Mouse (Mus musculus) adrenal gland, adult 2 months (tissue): ENCODE results near the gene Ngf. TPM values are rescaled to one million over a fixed set of nuclear protein-coding genes. Genes with fewer than 3 reads are reported as not detected.
A peak's percentile ranks its signal among the peaks of the same experiment; 100 is the strongest.

Experiments
- DNase-seq: peaks from one replicate; pipeline ENCODE4 v3.0.0; 2021
- long read RNA-seq: library from polyadenylated mRNA; stranded (forward); transcript quantifications from one replicate; pipeline ENCODE4 v2.0.0, GENCODE M21; 2021
- polyA plus RNA-seq: library from polyadenylated mRNA; depleted of rRNA; stranded (reverse); fragments of >200 nt; gene quantifications from 2 replicates; pipeline ENCODE4 v1.2.3, GENCODE M21; 2012; rRNA removed
- total RNA-seq, 2 experiments: library from RNA; stranded (reverse); gene quantifications; 2 replicates each; pipeline ENCODE4 v1.2.3; 2021

Ngf gene
- total RNA-seq (1 to 10 TPM; 2.0 to 4.3 TPM), polyA plus RNA-seq (3.2 and 3.7 TPM in 2 replicates)
- long read RNA-seq: 0 reads

DNA sequence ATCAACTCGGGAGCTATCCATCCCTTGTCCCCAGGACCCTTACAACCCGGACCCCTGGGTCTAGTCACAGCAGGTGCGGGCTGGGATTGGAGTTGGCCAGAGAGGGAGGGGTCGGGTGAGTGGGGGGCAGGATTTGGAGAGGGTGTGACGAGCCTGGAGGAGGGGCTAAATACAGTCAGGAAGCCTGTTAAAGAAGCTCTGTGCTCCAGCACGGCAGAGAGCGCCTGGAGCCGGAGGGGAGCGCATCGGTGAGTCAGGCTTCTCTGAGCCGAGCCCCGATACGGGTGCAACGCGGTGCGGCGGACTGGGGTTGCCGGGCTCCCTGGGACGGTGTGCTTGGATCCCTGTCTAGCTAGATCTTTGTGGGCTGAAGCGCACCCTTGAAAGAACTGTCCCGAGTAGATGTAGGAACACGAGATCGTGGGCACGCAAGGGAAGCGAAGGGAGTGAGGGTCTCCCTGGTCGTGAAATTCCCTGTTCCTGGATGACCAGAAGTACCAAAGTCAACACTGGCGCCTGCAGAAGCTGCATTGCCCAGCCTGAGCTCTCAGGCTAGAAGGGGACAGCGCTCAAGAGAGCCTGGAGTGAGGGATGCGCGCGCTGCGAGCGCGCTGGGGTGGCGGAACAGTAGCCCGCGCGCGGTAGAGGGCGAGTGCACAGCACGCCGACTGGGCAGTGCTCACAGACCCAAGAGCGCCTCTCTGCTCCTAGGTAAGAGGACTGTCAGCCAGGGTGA lies at the start of gene Ngf:
Gene Ngf (plus strand): TSS at position 207 of the 736 bp plus-strand sequence.
- DNase-seq: no peak

GRCm38 (mm10) chr3:102445567-102445966 lies 24.2 kb upstream of the Ngf start:
- no peak for DNase-seq

DNA sequence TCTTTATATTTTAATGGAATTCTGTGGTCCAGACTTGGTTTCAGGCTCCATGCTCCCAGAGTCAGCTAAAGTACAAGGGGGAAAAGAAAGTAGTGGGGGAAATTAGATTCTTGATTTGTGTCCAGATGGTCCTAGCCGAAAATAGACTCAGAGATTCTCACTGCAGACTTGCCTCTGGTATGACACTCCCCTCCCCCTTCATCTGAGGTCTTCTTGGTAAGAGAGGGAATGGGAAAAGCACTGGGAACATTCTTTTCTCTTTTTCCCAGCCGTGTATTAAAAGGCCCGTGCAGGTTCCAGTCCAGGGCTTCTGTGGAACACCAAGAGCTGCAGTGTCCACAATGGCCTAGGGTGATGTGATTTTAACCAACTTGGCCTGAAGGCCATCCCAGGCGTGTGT lies 23.0 kb upstream of the Ngf start:
- no peak for DNase-seq

DNA sequence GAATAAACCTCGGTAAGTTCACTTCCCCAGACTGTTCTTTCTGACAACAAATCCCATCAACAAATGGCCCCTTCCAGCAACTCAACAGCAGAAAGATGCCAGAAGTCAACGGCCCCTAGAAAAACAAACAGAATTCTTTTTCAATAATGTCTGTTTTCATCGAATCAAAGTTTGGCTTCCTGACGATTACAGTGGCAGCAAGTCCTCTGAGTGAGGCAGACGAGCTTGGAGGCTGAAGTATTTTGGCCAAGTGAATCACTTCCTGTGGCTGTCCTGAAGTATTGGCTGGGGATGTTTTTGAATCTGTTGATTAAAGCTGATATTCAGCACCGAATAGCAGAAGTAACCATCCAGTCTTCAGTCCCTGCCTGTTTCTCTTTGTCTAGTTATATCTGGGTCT lies 15.2 kb upstream of the Ngf start:
- DNase-seq: no peak

DNA sequence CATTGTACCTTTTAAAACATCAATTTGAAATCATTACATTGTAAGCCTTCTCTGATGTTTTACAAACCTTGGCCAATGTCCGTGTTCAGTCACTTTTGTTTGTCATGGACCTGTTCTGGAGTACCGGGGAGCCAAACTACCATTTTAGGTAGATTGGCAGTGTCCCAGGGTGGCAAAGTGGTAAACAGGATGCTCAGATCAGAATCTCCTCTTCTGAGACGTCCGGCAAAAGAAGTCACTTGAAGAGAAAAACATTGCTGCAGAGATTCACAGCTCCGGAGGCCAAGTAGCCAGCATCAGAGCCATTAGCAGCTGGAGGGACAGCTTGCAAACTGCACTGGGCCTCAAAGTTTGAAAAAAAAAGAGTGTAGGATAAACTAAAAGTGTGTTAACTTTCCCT lies 9.2 kb upstream of the Ngf start:
- no peak for DNase-seq

DNA sequence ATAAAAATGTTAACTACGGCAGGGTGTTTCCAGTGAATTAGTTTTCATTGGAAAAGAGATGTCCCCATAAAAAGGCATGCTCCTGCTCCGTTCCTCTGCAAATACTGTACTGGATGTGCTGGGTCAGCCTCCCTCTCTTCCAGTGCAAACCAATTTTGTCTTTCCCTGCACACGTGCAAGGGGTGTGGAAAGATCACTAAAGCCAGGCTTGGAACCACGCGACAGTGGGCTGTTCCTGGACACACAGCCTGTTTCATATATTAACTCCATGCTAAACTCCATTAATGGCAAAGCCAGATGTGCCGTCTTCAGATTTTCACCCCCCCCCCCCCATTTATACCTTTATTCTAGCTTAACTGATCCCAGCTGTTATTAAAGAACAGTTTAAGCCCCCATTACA lies 8.7 kb upstream of the Ngf start:
- no peak for DNase-seq

DNA sequence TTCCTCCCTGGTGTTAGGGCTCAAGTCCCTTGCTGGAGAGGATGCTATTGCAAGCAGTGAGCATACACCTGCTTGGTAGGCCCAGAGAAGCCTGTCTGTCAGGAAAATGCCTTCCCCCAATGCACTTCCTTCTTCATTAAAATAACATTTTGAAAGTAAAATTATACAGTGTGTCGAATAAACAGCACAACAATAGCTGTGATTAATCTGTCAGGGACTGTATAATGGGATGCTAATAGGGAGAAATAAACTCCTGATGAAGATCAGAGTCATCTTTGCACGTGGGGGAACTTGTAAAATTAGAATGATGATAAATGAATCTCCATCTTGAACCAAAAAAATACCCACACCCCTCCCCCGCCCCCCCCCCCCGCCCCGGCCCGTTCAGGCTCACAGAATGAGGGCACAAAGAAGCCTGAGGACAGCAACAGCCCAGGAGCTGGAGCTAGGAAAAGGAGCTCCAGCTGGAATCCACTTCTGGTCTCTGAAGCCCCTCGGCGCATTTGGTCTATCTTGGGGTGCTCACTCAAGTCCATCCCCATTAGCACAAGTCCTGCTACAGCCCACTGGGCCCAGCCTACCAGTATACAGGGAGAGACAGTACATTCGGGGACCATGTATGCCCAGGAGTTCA lies 6.9 kb upstream of the Ngf start:
- DNase-seq: no peak

- DNase-seq: no peak
These were observed 6.4 kb upstream of the Ngf start for GRCm38 (mm10) chr3:102463339-102463738.

DNA sequence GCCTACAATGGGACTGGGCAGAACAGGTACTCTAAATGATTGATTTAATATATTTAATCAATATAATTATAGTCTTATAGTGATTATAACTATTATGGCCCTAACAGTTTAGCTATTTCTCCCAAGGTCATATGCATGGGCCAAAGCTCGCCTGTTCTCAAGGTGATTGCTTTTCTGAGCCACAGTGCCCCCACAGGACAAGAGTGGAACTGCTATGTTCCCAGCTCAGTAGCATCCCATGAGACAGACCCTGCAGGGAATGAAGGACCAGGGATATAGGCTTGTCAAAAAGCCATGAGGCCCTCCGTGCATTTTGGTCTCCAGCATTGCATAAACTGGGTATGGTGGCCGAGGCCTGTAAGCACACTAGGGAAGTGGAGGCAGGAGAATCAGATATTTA lies 3.1 kb upstream of the Ngf start:
- peak; percentile 55 for DNase-seq

- DNase-seq: no peak
These were observed 2.6 kb upstream of the Ngf start for GRCm38 (mm10) chr3:102467121-102467520.

GRCm38 (mm10) chr3:102471251-102471650 lies 1.5 kb downstream of the Ngf start:
- no peak for DNase-seq

DNA sequence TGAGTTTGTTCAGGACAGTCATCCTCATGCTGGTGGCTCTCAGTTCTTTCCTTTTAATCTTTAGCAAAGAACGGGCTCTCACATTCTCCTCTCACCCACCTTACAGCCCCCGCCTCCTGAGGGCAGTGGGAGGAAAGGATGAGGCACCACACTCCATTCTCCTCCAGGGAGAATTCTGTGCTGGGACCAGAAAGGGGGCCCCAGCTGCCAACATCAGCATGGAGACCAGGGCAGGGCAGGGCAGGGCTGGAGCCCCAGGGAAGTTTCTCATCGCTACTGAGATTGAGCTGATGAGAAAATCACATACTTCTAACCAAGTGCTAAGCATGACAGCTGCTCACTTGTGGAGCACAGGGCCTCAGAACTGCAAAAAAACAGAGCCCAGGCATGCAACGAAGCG lies 2.1 kb downstream of the Ngf start:
- DNase-seq: no peak

- no peak for DNase-seq
These were observed 4.8 kb downstream of the Ngf start for GRCm38 (mm10) chr3:102474275-102475155.

DNA sequence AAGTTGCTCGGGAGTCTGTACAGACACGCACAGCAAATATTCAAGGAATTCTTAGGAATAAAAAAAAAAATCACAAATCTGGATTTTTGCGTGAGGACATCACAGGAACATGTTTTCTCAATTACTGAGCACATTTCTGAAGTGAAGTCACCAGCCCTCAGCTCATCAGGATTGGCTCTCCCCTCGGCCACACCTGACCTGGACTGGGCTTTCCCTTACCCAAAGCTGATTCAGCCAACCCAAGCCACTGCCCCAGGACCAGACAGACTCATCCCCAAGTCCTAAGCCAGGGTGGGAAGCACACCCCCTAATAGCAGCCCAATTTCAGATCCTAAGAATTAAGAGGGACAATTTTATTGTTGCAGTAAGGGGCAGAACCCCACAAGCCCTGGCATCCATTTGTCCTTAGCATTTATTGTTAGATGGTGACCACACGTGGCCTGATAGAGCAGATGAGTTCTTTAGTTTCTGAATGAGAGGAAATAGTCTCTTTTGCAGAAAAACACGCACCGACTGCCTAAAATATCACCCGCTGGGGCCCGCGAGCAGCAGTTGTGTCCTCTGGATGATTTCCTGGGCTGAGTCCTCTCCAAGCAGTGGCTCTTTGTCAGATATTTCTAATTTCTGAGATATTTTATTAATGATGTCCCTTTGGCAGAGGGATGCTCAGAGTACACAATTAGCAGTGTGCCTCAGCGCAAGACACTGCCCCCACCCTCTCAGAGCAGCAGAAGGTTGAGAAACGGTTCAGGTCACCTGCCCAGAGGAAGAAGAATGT lies 8.4 kb downstream of the Ngf start:
- no peak for DNase-seq

- DNase-seq: no peak
These were observed 20.8 kb downstream of the Ngf start for GRCm38 (mm10) chr3:102490393-102491123.

DNA sequence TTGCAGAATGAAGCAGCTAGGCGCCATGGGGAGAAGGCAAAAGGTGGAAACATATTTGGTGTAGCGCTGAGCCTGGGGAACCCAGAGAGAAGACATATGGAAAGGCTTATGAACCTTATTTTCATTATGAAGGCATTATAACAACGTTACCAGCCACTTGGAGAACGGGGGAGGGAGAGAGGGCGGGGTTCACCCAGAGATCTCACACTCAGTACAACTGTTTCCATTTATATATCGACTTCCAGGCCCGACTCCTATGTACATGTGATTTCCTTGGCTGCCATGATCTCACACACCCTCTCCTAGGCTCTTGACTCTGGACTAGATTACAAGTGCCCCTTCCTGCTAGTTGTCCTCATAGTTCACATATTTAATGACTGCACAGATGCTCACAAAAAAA lies 28.4 kb downstream of the Ngf start:
- no peak for DNase-seq

DNA sequence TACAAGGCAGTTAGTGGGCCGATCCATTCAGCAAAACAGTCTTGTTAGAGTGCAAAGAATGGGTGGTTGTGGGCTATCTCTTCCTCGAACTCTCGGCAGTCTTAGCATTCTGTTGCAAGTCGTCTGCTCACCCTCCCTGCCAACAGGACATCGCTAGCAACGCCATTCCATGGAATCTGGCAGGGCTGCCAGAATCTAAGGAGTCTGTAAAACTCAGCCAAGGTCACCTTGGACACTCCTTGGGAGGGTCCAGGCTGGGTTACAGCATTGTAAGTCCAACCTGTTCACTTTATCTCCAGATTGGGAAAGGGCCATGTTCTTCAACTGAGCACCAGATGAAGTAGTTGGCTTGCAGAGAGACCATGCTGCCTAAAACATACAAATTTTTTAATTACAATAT lies 29.2 kb downstream of the Ngf start:
- DNase-seq: no peak

- DNase-seq: no peak
These were observed 30.3 kb downstream of the Ngf start for GRCm38 (mm10) chr3:102500031-102500430.

DNA sequence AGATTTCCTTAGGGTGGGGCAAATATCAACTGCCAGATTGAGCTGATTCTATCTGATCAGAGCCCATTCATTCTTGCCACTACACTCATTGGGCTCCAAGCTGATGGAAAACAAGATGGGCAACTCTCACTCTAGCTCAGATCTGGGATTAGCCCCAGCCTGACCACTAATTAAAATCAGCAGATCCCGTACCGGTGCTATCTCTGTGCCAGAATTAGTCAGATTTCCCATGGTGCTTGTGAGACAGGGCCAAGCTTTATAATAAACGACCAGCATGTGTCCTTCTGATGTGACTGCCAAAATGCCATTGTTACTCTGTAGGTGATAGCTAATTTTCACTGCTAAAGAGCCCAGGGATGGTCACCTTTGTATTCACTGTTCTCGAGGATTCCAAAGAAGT lies 31.5 kb downstream of the Ngf start:
- no peak for DNase-seq

- no peak for DNase-seq
These were observed 35.4 kb downstream of the Ngf start for GRCm38 (mm10) chr3:102505129-102505528.

GRCm38 (mm10) chr3:102506061-102506460 lies 36.3 kb downstream of the Ngf start:
- DNase-seq: no peak
